Mouse (Mus musculus) limb, embryonic 11.5 days (tissue): ENCODE results near the gene Prr29. TPM values are rescaled to one million over a fixed set of nuclear protein-coding genes. Genes with fewer than 3 reads are reported as not detected.
"Not testable (repeated sequence)": the region's sequence is repeated elsewhere in the genome, so short reads cannot be mapped to it uniquely, and the experiment has no call there.

Source experiments
- ATAC-seq: fragments of 200-750 bp; cut with Nextera tagmentation; 2 replicates; pipeline ENCODE4 v1.8.0; 2017; ENCODE audit warnings: low read depth; ENCODE audit not compliant: insufficient number of reproducible peaks, low FRiP score, low TSS enrichment
- DNase-seq: peaks from one replicate; pipeline ENCODE4 v3.0.0-alpha.2; 2015; ENCODE audit warnings: low spot score
- H3K27ac ChIP-seq: fragments of 300-500 bp; sonication (generic); replicated peaks from 2 replicates; pipeline ENCODE4 v1.5.1; 2014; ENCODE audit warnings: low read depth, mild to moderate bottlenecking, low read length
- H3K27me3 ChIP-seq: fragments of 300-500 bp; sonication (generic); 2 replicates; pipeline ENCODE4 v1.6.1; 2014; ENCODE audit warnings: mild to moderate bottlenecking, low read length, mixed read lengths; ENCODE audit not compliant: control insufficient read depth, insufficient read depth
- H3K36me3 ChIP-seq: fragments of 300-500 bp; sonication (generic); 2 replicates; pipeline ENCODE4 v1.6.1; 2014; ENCODE audit warnings: mild to moderate bottlenecking, low read length, moderate library complexity, mixed read lengths; ENCODE audit not compliant: control insufficient read depth, insufficient read depth
- H3K4me1 ChIP-seq: fragments of 300-500 bp; sonication (generic); 2 replicates; pipeline ENCODE4 v1.6.1; 2014; ENCODE audit warnings: low read length, mixed read lengths; ENCODE audit not compliant: control insufficient read depth, insufficient read depth
- H3K4me2 ChIP-seq: fragments of 300-500 bp; sonication (generic); 2 replicates; pipeline ENCODE4 v1.6.1; 2014; ENCODE audit warnings: low read depth, mild to moderate bottlenecking, moderate library complexity; ENCODE audit not compliant: severe bottlenecking
- H3K4me3 ChIP-seq: fragments of 300-500 bp; sonication (generic); 2 replicates; pipeline ENCODE4 v1.5.1; 2014; ENCODE audit warnings: low read depth, low read length
- H3K9ac ChIP-seq: fragments of 300-500 bp; sonication (generic); 2 replicates; pipeline ENCODE4 v1.6.1; 2014; ENCODE audit warnings: mild to moderate bottlenecking, low read length
- H3K9me3 ChIP-seq: fragments of 300-500 bp; sonication (generic); 2 replicates; pipeline ENCODE4 v1.6.1; 2016; ENCODE audit warnings: low read length; ENCODE audit not compliant: control insufficient read depth
- WGBS: fragments of 180-500 bp; shearing (Covaris S2); extraction: QIAGEN DNeasy Blood & Tissue Kit; methylation state at CpG from one replicate; pipeline ENCODE4 v1.1.7; 2014; 5-methylcytosine and 5-hydroxymethylcytosine counted together
- polyA plus RNA-seq: library from polyadenylated mRNA; unstranded; fragments of >200 nt; fragmentation: Nextera tagmentation; extraction: Ambion mirVana; gene quantifications from 2 replicates; pipeline ENCODE4 v1.2.1, GENCODE M21; 2014

The Prr29 gene
- polyA plus RNA-seq, 1 experiment from 2014 or later, result not detected

- no peak overlapping the region for H3K9ac ChIP-seq
- H3K36me3 ChIP-seq, result no peaks in the 10 kb centered on the region
- WGBS, result 65% methylated on average over 4 of the region's 4 CpGs
- ATAC-seq (no peak), DNase-seq (no peak)
- H3K9me3 ChIP-seq, result no peaks in the 10 kb centered on the region
- H3K4me2 ChIP-seq, result no peak overlapping the region
- no peak overlapping the region for H3K27ac ChIP-seq
- no peak overlapping the region for H3K4me3 ChIP-seq
- no peaks in the 10 kb centered on the region for H3K4me1 ChIP-seq
- no peaks in the 10 kb centered on the region for H3K27me3 ChIP-seq
Observed at GRCm38 (mm10) chr11:106393331-106393616, 28.0 kb downstream of the Prr29 start.

- not testable (repeated sequence) for H3K27me3 ChIP-seq, DNase-seq, H3K36me3 ChIP-seq, H3K27ac ChIP-seq, H3K4me3 ChIP-seq, H3K9me3 ChIP-seq, ATAC-seq, H3K9ac ChIP-seq, H3K4me1 ChIP-seq, H3K4me2 ChIP-seq
- 84% methylated on average over 2 of the region's 2 CpGs for WGBS
Observed at GRCm38 (mm10) chr11:106394055-106394454, 28.8 kb downstream of the Prr29 start.

GRCm38 (mm10) chr11:106397656-106398055, 32.4 kb downstream of the Prr29 start:
- Histone ChIP-seq H3K9ac (no peak overlapping the region), H3K27me3 (no peaks in the 10 kb centered on the region), H3K4me2 (no peak overlapping the region), H3K4me1 (no peaks in the 10 kb centered on the region), H3K36me3 (no peaks in the 10 kb centered on the region), H3K9me3 (no peaks in the 10 kb centered on the region), H3K27ac (no peak overlapping the region), H3K4me3 (no peak overlapping the region)
- WGBS, result 90% methylated on average over 3 of the region's 3 CpGs
- no peak for ATAC-seq
- DNase-seq, result no peak

- H3K9me3 ChIP-seq, result no peaks in the 10 kb centered on the region
- no peak for ATAC-seq
- H3K4me1 ChIP-seq, result no peaks in the 10 kb centered on the region
- no peak overlapping the region for H3K27ac ChIP-seq
- H3K4me3 ChIP-seq, result no peak overlapping the region
- WGBS, result 91% methylated on average over 8 of the region's 8 CpGs
- H3K27me3 ChIP-seq, result no peaks in the 10 kb centered on the region
- H3K9ac ChIP-seq, result no peak overlapping the region
- H3K36me3 ChIP-seq, result peaks cover 3% of the 10 kb centered on the region; the same call in 1 of the 2 replicates
- DNase-seq, result no peak
- no peak overlapping the region for H3K4me2 ChIP-seq
Observed at GRCm38 (mm10) chr11:106398481-106398880, 33.2 kb downstream of the Prr29 start.

GRCm38 (mm10) chr11:106410011-106410410, 44.7 kb downstream of the Prr29 start:
- H3K36me3 ChIP-seq, result peaks cover 2% of the 10 kb centered on the region; the same call in 1 of the 2 replicates
- no peaks in the 10 kb centered on the region for H3K9me3 ChIP-seq
- H3K4me1 ChIP-seq, result no peaks in the 10 kb centered on the region
- H3K9ac ChIP-seq, result no peak overlapping the region
- DNase-seq (no peak), ATAC-seq (no peak)
- H3K4me2 ChIP-seq, result no peak overlapping the region
- WGBS, result 76% methylated on average over 4 of the region's 4 CpGs
- H3K27ac ChIP-seq, result no peak overlapping the region
- H3K27me3 ChIP-seq, result no peaks in the 10 kb centered on the region
- H3K4me3 ChIP-seq, result no peak overlapping the region

- H3K4me2 ChIP-seq, result no peak overlapping the region
- H3K9me3 ChIP-seq, result no peaks in the 10 kb centered on the region
- H3K4me3 ChIP-seq, result no peak overlapping the region
- H3K27ac ChIP-seq, result no peak overlapping the region
- H3K9ac ChIP-seq, result no peak overlapping the region
- DNase-seq (no peak), ATAC-seq (no peak)
- H3K27me3 ChIP-seq, result no peaks in the 10 kb centered on the region
- H3K4me1 ChIP-seq, result no peaks in the 10 kb centered on the region
- H3K36me3 ChIP-seq, result peaks cover 2% of the 10 kb centered on the region; the same call in 1 of the 2 replicates
- 91% methylated on average over 3 of the region's 3 CpGs for WGBS
Observed at GRCm38 (mm10) chr11:106410507-106410906, 45.2 kb downstream of the Prr29 start.

GRCm38 (mm10) chr11:106411157-106411556, 45.9 kb downstream of the Prr29 start:
- ATAC-seq (no peak), DNase-seq (no peak)
- Histone ChIP-seq H3K27ac (no peak overlapping the region), H3K36me3 (peaks cover 2% of the 10 kb centered on the region; the same call in 1 of the 2 replicates), H3K9ac (no peak overlapping the region), H3K9me3 (no peaks in the 10 kb centered on the region), H3K4me2 (no peak overlapping the region), H3K27me3 (no peaks in the 10 kb centered on the region), H3K4me3 (no peak overlapping the region), H3K4me1 (no peaks in the 10 kb centered on the region)
- 87% methylated on average over 2 of the region's 2 CpGs for WGBS

GRCm38 (mm10) chr11:106412641-106413360, 47.5 kb downstream of the Prr29 start:
- DNase-seq, result no peak
- 90% methylated on average over 3 of the region's 3 CpGs for WGBS
- Histone ChIP-seq H3K4me2 (no peak overlapping the region), H3K4me3 (no peak overlapping the region), H3K27ac (no peak overlapping the region), H3K27me3 (no peaks in the 10 kb centered on the region), H3K4me1 (no peaks in the 10 kb centered on the region), H3K9me3 (no peaks in the 10 kb centered on the region), H3K36me3 (peaks cover 2% of the 10 kb centered on the region; the same call in 1 of the 2 replicates), H3K9ac (no peak overlapping the region)
- no peak for ATAC-seq

GRCm38 (mm10) chr11:106416331-106416730, 51.1 kb downstream of the Prr29 start:
- peaks cover 2% of the 10 kb centered on the region; the same call in 1 of the 2 replicates for H3K36me3 ChIP-seq
- H3K9ac ChIP-seq, result no peak overlapping the region
- WGBS, result 87% methylated on average over 3 of the region's 3 CpGs
- no peaks in the 10 kb centered on the region for H3K27me3 ChIP-seq
- DNase-seq (no peak), ATAC-seq (no peak)
- no peaks in the 10 kb centered on the region for H3K4me1 ChIP-seq
- H3K27ac ChIP-seq, result no peak overlapping the region
- no peak overlapping the region for H3K4me3 ChIP-seq
- no peaks in the 10 kb centered on the region for H3K9me3 ChIP-seq
- H3K4me2 ChIP-seq, result no peak overlapping the region
